Mouse (Mus musculus) adrenal gland, postnatal 10 days (tissue): ENCODE measurements around the gene Tfap2b. TPM values are rescaled to one million over a fixed set of nuclear protein-coding genes. Genes with fewer than 3 reads are reported as not detected.

Source experiments
- DNase-seq: peaks from one replicate; pipeline ENCODE4 v3.0.0; 2021; ENCODE audit warnings: mixed read lengths
- long read RNA-seq, 2 experiments: library from polyadenylated mRNA; stranded (forward); transcript quantifications; one replicate each; pipeline ENCODE4 v2.0.0; 2021
- total RNA-seq, 2 experiments: library from RNA; stranded (reverse); gene quantifications; 2 replicates each; pipeline ENCODE4 v1.2.3; 2021

Gene Tfap2b
- 10 to 100 TPM in 1 of 2 experiments, 1 to 10 TPM in 1; 8.6 to 12.1 TPM for total RNA-seq
- long read RNA-seq, experiment 1, partial matches to known transcripts, result 0 of 2 reads
- long read RNA-seq, experiment 1, other reads (novel, unspliced or antisense), result 1 of 2 reads
- long read RNA-seq, experiment 2, partial matches to known transcripts, result 0 of 4 reads
- long read RNA-seq, experiment 2, other reads (novel, unspliced or antisense), result 3 of 4 reads

DNA sequence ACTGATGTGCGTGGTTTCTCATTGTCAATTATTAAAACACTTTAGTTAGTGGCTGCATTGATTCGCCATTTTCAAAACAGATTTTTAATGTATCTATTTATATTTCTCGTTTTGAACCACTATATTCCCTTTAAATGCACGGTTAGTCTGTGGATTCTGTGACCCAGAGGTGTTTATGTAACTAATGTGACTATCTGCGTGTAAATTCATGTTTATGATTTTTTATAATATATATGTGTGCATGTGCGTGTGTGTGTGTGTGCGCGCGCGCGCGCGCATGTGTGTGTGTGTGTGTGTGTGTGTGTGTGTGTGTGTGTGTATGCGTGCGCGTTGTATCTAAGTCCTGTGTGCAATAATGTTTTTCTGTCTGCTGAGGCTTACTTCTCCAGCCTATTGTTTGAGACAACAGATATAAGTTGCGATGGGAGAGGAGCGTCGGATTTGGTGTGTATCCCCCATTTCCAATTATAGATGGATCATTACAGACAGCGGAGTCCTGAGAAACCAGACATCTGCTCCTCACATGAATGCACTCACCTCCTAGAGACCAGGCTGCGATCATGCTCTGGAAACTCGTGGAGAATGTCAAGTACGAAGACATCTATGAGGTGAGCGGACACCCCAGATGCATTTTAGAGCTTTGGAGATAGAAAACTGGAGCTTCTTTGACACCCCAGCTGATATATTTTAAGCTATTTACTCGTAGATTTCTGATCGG, at the start of gene Tfap2b:
TSS of gene Tfap2b (plus strand) at position 274 of the 718 bp plus-strand sequence.
- DNase-seq, result no peak

DNA sequence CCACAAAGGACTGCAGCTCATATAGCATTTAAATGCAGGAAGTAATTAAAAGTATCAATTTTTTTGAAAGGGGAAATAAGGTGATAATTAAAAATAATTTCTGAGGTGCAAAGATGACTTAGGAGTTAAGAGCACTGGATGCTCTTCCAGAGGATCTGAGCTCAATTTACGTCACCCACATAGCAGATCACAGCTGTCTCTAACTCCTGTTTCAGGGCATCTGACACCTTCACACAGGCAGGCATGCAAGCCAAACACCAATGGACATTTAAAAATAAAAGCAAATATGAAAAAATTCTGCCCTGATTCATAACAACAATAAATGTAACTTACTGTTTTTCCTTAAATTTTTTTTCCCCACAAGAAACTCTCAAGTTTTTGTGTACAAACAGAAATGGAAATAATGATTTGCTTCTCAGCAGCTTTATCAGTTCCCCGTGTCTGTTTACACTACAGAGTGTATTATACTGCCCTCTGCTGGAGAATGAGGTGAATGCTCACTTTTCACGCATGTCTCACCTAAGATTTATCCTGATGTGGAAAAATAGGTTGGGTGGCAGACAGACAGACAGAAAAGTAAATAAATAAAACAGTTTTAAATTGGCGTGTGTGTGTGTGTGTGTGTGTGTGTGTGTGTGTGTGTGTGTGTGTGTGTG, 29.8 kb upstream of the Tfap2b start:
- DNase-seq, result peak; percentile 16

DNA sequence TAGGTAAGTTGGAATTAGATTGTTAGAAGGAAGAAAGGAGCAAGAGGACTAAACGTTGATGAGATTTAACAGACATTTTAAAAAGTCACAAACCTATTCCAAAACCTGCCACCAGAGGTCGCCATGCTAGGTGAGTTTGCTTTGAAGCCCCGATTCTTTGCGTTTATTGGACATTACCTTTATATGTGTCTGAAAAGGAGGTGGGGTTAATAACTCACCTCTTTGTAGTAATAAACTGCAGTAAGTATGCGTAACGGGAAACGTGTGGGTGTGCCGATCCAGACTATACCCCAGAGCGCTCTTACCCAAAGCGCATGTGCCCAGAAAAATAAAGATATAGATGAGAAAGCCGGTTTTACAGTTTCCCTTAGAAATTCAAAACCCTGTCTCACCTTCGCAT, 3.1 kb upstream of the Tfap2b start:
- DNase-seq, result peak; percentile 64

DNA sequence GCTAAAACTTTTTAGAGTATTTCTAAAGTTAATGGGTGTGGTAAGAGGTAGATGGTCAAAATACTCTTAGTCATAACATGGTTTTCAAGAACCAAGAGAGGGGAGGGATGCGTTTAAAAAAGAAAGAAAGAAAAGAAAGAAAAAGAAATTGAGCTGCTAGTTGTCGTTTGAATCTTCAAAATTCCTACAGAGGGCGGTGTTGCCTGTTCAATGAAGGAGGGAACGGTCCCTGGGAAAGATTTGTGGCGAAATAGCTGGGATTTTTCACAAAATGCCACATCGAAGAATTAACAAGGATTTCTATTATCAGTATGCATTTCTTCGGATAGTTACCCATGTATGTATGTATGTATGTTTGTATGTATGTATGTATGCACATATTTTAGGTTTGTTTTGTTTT, 2.5 kb upstream of the Tfap2b start:
- peak; percentile 47 for DNase-seq

DNA sequence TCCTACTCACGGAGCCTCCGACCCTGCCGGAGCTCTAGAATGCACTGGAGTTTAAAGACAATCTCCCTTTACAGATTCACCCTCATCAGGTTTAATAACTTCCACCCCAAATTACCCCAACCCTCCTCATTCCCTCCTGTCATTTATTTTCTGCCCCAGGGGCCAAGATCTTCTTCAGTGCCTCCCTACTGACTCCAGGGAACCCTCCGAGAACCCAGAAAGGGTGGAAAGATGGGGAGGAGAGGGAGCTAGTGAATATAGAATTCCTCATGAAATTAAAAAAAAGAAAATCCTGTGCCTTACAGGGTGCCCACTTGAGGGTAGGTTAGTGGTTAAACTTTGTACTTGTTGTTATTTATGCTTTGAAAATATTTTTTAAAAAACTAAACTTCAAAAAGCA, 1.1 kb upstream of the Tfap2b start:
- no peak for DNase-seq

GRCm38 (mm10) chr1:19209359-19209745, 638 bp downstream of the Tfap2b start:
- no peak for DNase-seq

DNA sequence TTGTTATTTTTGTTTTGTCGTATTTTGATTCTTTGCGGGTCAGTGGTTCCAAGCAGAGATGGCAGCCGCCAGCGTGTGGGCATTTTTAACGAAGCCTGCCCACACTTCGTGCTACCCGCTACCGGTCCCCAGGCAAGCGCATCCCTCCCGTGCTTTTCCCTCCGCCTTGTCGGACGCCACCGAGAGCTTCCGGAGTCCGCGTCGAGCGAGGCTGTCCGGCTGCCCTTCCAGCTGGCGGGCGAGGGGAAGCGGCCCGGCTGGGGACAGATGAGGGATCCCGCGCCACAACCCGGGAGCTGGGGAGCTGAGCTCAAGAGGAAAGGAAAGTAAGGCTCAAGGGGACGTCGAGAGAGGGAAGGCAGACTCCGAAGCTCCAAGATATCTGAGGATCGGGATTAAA, 1.1 kb downstream of the Tfap2b start:
- DNase-seq, result no peak

GRCm38 (mm10) chr1:19210215-19211032, 1.7 kb downstream of the Tfap2b start:
- DNase-seq, result no peak

DNA sequence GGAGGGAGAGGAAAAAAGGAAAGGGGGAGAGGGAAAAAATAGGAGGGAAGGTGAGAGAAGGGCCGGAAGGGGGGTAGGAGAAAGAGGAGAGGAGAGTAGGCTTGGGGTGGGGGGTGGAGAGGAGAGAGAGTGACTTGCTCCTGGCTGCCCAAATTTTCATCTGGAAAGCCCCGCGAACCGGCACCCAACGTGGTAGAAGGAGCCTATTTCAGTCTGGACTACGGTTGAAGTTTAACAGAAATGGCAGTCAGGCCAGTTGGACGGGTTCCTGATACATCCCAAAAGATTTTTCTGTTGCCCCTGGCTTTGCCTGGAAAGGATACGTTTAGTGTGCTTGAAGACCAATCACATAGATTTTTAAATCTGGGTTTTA, 2.3 kb downstream of the Tfap2b start:
- DNase-seq, result no peak

GRCm38 (mm10) chr1:19211546-19212154, 2.9 kb downstream of the Tfap2b start:
- DNase-seq, result no peak

DNA sequence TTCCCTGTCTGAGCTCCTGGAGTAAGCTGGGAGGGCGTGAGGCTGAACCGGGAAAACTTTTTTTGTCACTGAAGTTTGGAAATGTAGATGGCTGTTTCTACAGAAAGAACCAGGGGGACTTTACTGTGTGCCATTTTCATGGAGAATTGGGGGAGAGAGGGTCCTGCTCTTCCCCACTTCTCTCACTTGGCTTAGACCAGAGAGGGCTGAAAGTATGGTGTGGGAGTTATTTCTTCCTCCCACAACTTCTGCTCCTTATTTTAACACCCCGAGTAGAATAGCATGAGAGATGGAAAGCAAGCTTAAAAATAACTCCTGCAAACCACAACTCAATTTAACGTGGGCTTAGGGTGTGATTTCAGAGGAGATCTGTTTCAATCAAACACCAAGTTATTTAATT, 4.0 kb downstream of the Tfap2b start:
- no peak for DNase-seq

DNA sequence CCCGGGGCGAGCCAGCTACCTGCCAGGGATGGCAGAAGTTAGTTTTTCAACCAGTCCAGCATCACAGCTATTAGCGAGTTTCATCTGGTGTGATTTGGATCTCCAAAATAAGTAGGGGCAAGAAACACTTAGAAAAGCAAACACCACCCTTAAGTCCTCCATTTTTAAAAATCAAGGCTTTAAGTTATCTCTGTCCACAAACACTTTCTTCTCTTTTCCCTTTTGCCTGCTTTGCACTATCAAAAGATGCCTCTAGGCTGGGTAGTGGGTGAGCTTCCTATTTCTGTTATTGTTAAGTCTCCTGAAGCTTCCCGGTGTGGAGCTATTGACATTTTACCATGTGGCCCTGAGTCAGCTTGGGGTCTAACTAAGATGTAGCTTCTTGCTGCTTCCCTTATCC, 4.5 kb downstream of the Tfap2b start:
- no peak for DNase-seq

DNA sequence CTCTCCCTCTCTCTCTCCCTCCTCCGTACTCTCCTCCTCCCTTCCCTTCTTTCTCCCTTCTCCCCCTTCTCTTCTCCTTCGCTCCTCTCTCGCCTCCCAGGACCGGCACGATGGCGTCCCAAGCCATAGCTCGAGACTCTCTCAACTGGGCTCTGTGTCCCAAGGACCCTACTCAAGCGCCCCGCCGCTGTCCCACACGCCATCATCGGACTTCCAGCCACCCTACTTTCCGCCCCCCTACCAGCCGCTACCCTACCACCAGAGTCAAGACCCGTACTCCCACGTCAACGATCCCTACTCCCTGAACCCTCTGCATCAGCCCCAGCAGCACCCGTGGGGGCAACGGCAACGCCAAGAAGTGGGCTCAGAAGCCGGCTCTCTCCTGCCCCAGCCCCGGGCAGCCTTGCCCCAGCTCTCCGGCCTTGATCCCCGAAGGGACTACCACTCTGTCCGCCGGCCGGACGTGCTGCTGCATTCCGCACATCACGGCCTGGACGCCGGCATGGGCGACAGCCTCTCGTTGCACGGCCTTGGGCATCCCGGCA, 5.2 kb downstream of the Tfap2b start:
- no peak for DNase-seq

DNA sequence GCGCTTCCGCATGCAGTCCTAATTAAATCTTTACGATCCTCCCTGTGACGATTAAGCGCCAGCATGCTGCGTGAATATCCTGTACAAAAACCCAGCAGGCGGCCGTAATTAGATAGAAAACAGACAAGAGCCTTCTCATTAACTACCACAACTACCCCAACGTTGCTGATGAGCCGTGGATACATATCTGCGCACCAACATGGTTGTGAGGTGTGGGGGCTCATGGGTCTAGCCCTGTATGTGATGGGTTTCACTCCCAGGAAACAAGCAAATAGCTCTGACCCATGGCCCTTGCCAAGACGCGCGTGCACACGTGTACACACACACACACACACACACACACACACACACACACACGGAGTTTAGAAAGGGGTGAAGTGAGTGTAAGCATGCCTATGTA, 8.7 kb downstream of the Tfap2b start:
- no peak for DNase-seq

- DNase-seq, result no peak
Observed at GRCm38 (mm10) chr1:19218221-19218620, 9.5 kb downstream of the Tfap2b start.

GRCm38 (mm10) chr1:19219381-19219780, 10.7 kb downstream of the Tfap2b start:
- no peak for DNase-seq

- no peak for DNase-seq
Observed at GRCm38 (mm10) chr1:19220564-19220963, 11.8 kb downstream of the Tfap2b start.

- no peak for DNase-seq
Observed at GRCm38 (mm10) chr1:19221601-19222000, 12.9 kb downstream of the Tfap2b start.

- no peak for DNase-seq
Observed at GRCm38 (mm10) chr1:19226699-19227098, 18.0 kb downstream of the Tfap2b start.

DNA sequence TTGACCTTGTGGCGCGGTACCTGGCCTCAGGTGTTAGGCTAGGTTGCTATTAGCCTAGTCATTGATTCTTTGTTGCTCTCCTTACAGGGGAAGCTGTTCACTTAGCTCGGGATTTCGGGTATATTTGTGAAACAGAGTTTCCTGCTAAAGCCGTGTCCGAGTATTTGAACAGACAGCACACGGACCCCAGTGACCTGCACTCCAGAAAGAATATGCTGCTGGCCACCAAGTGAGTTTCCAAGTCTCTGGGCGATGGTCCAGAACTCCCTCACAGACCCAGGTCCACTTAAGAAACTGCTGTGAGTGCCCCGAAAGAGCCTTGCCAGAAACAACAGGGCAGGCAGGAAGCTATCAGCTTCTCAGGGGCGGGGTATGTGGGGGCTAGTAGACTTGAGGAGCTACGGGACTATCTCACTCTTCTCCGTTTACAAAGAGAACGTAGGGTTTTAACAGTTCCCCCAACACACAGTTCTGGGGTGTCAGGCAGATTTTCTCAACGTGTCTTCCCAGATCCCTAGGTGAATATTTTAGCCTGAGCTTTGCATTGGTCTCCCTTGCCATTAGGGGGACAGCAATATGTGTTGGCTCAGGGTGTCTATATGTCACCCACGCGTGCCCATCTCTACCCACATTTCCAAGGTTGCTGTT, 22.3 kb downstream of the Tfap2b start:
- DNase-seq, result no peak

DNA sequence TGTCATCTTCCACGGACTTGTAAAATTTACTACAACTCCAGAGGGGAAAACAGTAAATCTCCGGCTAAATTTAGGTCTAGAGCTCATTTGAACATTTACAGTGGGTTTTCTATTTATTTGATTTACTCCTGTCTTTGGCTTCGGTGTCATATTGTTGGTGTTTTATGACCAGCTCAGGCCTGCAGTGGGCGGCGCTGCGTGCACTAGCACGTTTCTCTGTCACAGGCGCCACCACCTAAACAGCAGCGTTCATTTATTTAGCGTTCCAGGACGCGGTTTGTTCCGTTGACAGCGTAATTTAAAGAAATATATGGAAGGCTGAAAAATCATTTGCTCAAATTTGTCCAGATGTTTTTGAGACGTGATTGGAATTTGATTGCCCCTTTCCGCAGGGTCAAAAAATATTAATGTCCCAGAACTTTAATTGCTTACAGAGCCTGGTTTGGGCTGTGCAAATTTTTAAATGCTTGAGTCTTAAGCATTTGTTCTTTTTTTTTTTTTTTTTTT, 22.9 kb downstream of the Tfap2b start:
- no peak for DNase-seq
